17 mouse cellular contexts compared by ENCODE assay signal in the genomic region with DNA sequence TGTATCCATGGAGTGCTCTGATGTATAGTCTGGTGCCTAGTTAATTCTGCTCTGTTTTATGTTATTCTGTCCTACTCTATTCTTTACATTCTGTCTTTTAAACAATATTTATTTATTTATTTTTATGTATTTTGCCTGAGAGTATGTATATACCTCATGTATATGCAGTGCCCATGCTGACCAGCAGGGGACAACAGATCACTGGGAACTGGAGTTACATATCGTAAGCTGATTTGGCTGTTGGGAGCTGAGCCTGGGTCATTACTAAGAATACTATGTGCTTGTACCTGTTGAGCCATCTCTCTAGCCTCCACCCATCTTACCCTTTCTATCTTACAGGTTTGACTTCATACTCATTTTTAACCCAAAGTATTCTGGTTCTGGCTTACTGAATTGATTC.
DNase-seq lines count a peak whose midpoint lies in the region; ATAC-seq and TF ChIP-seq lines count a peak whose summit lies in the region.
"Had no signal": no experiment of that assay in that cellular context is flagged by ENCODE, and none has a peak within 500 bp of the region (broad histone marks: within the 10 kb centered on the region; RNA-seq: fewer than 3 reads in every experiment).

No protein-coding gene starts in this region.

- no peak for TF ChIP-seq EP300 in liver, embryonic 14.5 days (IDR thresholded peaks at IDR 0.05; ENCODE audit: low read depth)

- no peak overlapping the region for H3K9ac ChIP-seq in intestine, postnatal 0 days (ENCODE audit: low read depth, low read length)
- H3K9ac ChIP-seq in intestine, embryonic 16.5 days (ENCODE audit: low read depth, low read length) = no peak overlapping the region
- no peak overlapping the region for H3K9ac ChIP-seq in liver, embryonic 14.5 days (replicated peaks)
- no peak overlapping the region for H3K9ac ChIP-seq in liver, embryonic 11.5 days (ENCODE audit: low read depth, low read length)
- H3K9ac ChIP-seq: embryonic facial prominence, embryonic 13.5 days; limb, embryonic 12.5 days had no signal

- no peak overlapping the region for H3K4me2 ChIP-seq in intestine, postnatal 0 days (replicated peaks; ENCODE audit: low read depth)
- no peak overlapping the region for H3K4me2 ChIP-seq in intestine, embryonic 16.5 days (ENCODE audit: low read depth, low read length)
- H3K4me2 ChIP-seq in liver, embryonic 14.5 days (ENCODE audit: low read depth) = no peak overlapping the region
- no peak overlapping the region for H3K4me2 ChIP-seq in liver, embryonic 11.5 days
- H3K4me2 ChIP-seq: embryonic facial prominence, embryonic 13.5 days; limb, embryonic 12.5 days had no signal

- no peak overlapping the region for H3K4me3 ChIP-seq in intestine, postnatal 0 days (ENCODE audit: low read depth, low read length)
- no peak overlapping the region for H3K4me3 ChIP-seq in intestine, embryonic 16.5 days (ENCODE audit: low read length)
- no peak overlapping the region for H3K4me3 ChIP-seq in liver, embryonic 14.5 days (ENCODE audit: insufficient read depth in 1 of 2, low read depth in 2 of 2, low read length in 2 of 2)
- H3K4me3 ChIP-seq in liver, embryonic 11.5 days (ENCODE audit: low read depth, low read length) = no peak overlapping the region
- H3K4me3 ChIP-seq in E14TG2a.4 (replicated peaks; ENCODE audit: low read length) = no peak overlapping the region
- H3K4me3 ChIP-seq: embryonic facial prominence, embryonic 13.5 days; forebrain, embryonic 10.5 days; limb, embryonic 12.5 days; megakaryocyte, embryonic 14.5 days had no signal

- no peaks in the 10 kb centered on the region for H3K4me1 ChIP-seq in intestine, postnatal 0 days (replicated peaks; ENCODE audit: control insufficient read depth, insufficient read depth, low read length)
- H3K4me1 ChIP-seq in intestine, embryonic 16.5 days (ENCODE audit: control insufficient read depth, insufficient read depth, low read length) = no peaks in the 10 kb centered on the region
- no peaks in the 10 kb centered on the region for H3K4me1 ChIP-seq in liver, embryonic 14.5 days (replicated peaks; ENCODE audit: control insufficient read depth in 2 of 2, insufficient read depth in 2 of 2, low read length in 1 of 2)
- H3K4me1 ChIP-seq in liver, embryonic 11.5 days (replicated peaks; ENCODE audit: control insufficient read depth, insufficient read depth, low read length) = no peaks in the 10 kb centered on the region
- H3K4me1 ChIP-seq in E14TG2a.4 (replicated peaks; ENCODE audit: low read depth, low read length) = no peaks in the 10 kb centered on the region
- H3K4me1 ChIP-seq: embryonic facial prominence, embryonic 13.5 days; limb, embryonic 12.5 days; megakaryocyte, embryonic 14.5 days had no signal

- DNase-seq in liver, embryonic 14.5 days (ENCODE audit: low read depth in 3 of 3, low spot score in 3 of 3) = no peak
- DNase-seq in liver, embryonic 11.5 days (ENCODE audit: low spot score) = no peak
- DNase-seq in R1 (ENCODE audit: low read depth, low spot score) = peak; percentile 47
- no peak for DNase-seq in heart, adult 9 months (ENCODE audit: low spot score in 2 of 2)
- DNase-seq: adrenal gland, postnatal 14 days; cerebellum, postnatal 25 days; heart, adult 18-20 months; lung, adult 2 months; right cerebral cortex, adult 18-20 months had no signal

- H3K27ac ChIP-seq in intestine, postnatal 0 days (ENCODE audit: low read depth, low read length) = no peak overlapping the region
- no peak overlapping the region for H3K27ac ChIP-seq in intestine, embryonic 16.5 days (ENCODE audit: low read length)
- no peak overlapping the region for H3K27ac ChIP-seq in liver, embryonic 14.5 days
- H3K27ac ChIP-seq in liver, embryonic 11.5 days (ENCODE audit: low read depth, low read length) = no peak overlapping the region
- H3K27ac ChIP-seq: embryonic facial prominence, embryonic 13.5 days; forebrain, embryonic 10.5 days; limb, embryonic 12.5 days had no signal

- no peaks in the 10 kb centered on the region for H3K27me3 ChIP-seq in intestine, postnatal 0 days (replicated peaks; ENCODE audit: control insufficient read depth, insufficient read depth, low read length)
- H3K27me3 ChIP-seq in intestine, embryonic 16.5 days (replicated peaks; ENCODE audit: control insufficient read depth, insufficient read depth, low read length) = no peaks in the 10 kb centered on the region
- H3K27me3 ChIP-seq in liver, embryonic 14.5 days (ENCODE audit: control insufficient read depth, insufficient read depth, low read length) = no peaks in the 10 kb centered on the region
- H3K27me3 ChIP-seq in liver, embryonic 11.5 days (replicated peaks; ENCODE audit: control insufficient read depth, insufficient read depth, low read length) = no peaks in the 10 kb centered on the region
- H3K27me3 ChIP-seq in E14TG2a.4 (ENCODE audit: insufficient read depth, low read length) = no peaks in the 10 kb centered on the region
- H3K27me3 ChIP-seq: embryonic facial prominence, embryonic 13.5 days; limb, embryonic 12.5 days; megakaryocyte, embryonic 14.5 days had no signal

- peak; percentile 40 for TF ChIP-seq CTCF in intestine, postnatal 0 days (IDR thresholded peaks at IDR 0.05; ENCODE audit: low read depth)
- TF ChIP-seq CTCF in liver, embryonic 14.5 days (IDR thresholded peaks at IDR 0.05; ENCODE audit: low read depth) = peak; percentile 24; the same call in 1 of the 2 replicates
- peak; percentile 82 for TF ChIP-seq CTCF in E14TG2a.4 (conservative IDR thresholded peaks at IDR 0.05; ENCODE audit: low read length)

- no peak for ATAC-seq in intestine, postnatal 0 days
- ATAC-seq in intestine, embryonic 16.5 days = no peak
- ATAC-seq in liver, embryonic 14.5 days (ENCODE audit: insufficient read depth) = no peak
- ATAC-seq in liver, embryonic 11.5 days (replicated peaks; ENCODE audit: low FRiP score) = no peak
- ATAC-seq: CD4-positive, CD25-positive, alpha-beta regulatory T cell, adult 4 months had no signal

- H3K9me3 ChIP-seq in intestine, postnatal 0 days (ENCODE audit: control insufficient read depth) = no peaks in the 10 kb centered on the region
- H3K9me3 ChIP-seq in intestine, embryonic 16.5 days (ENCODE audit: control insufficient read depth, low read length) = no peaks in the 10 kb centered on the region
- H3K9me3 ChIP-seq in liver, embryonic 14.5 days (ENCODE audit: control insufficient read depth, low read length) = no peaks in the 10 kb centered on the region
- no peaks in the 10 kb centered on the region for H3K9me3 ChIP-seq in liver, embryonic 11.5 days (ENCODE audit: control insufficient read depth, low read length)
- no peaks in the 10 kb centered on the region for H3K9me3 ChIP-seq in E14TG2a.4 (ENCODE audit: low read length)
- H3K9me3 ChIP-seq: embryonic facial prominence, embryonic 13.5 days; forebrain, embryonic 10.5 days; limb, embryonic 12.5 days had no signal

- WGBS in intestine, postnatal 0 days = 92% methylated on average over 1 of the region's 1 CpGs
- 81% methylated on average over 1 of the region's 1 CpGs for WGBS in intestine, embryonic 16.5 days
- 80% methylated on average over 1 of the region's 1 CpGs for WGBS in liver, embryonic 14.5 days (ENCODE audit: insufficient replicate concordance)
- WGBS in liver, embryonic 11.5 days = 100% methylated on average over 1 of the region's 1 CpGs

- H3K36me3 ChIP-seq in intestine, postnatal 0 days (ENCODE audit: control insufficient read depth, insufficient read depth) = no peaks in the 10 kb centered on the region
- H3K36me3 ChIP-seq in intestine, embryonic 16.5 days (ENCODE audit: control insufficient read depth, insufficient read depth, low read length) = no peaks in the 10 kb centered on the region
- H3K36me3 ChIP-seq in liver, embryonic 14.5 days (replicated peaks; ENCODE audit: control insufficient read depth, insufficient read depth, low read depth) = no peaks in the 10 kb centered on the region
- H3K36me3 ChIP-seq in liver, embryonic 11.5 days (ENCODE audit: control insufficient read depth, insufficient read depth, low read length) = no peaks in the 10 kb centered on the region
- no peaks in the 10 kb centered on the region for H3K36me3 ChIP-seq in E14TG2a.4 (ENCODE audit: insufficient read depth, low read length)
- H3K36me3 ChIP-seq: embryonic facial prominence, embryonic 13.5 days; forebrain, embryonic 10.5 days; limb, embryonic 12.5 days had no signal

Comparison
In these comparisons a context has a peak if more than half of its experiments do, and no peak if none do; other contexts are left out.
1. CTCF ChIP-seq: peak in every context shown above with its lines; median percentile 82 in E14TG2a.4; 40 in intestine, postnatal 0 days; 24 in liver, embryonic 14.5 days.